Mouse (Mus musculus): ENCODE measurements at regions not wholly inside any gene's neighbourhood (a gene's known extent, or its start where the extent isn't known, plus 50 kb on each side); places are given as distances from the start of the nearest gene placed in this dataset.

DNA sequence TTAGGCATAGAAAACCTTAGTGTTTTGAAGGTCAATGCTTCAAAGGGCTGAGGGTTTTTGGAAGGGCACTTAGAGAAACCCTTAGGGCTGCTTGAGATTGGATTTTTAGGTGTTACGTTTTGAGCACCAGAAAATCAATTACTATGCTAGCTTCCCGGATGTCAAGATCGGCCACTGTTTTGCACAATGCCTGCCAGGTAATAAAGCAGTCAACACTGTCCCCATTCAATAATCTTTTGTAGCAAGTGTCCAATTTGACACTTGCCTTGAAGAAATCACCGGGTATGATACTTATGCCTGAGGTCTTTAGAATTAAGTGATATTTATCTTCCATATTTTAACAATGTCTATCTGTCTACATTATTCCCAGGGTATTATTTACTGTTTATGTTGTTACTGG lies 403.0 kb upstream of the Sel1l start:
- Histone ChIP-seq H3K36me3 (replicated peaks) (no peaks in the 10 kb centered on the region), H3K27ac (replicated peaks) (no peak overlapping the region)
- WGBS = 65% methylated on average over 4 of the region's 4 CpGs

DNA sequence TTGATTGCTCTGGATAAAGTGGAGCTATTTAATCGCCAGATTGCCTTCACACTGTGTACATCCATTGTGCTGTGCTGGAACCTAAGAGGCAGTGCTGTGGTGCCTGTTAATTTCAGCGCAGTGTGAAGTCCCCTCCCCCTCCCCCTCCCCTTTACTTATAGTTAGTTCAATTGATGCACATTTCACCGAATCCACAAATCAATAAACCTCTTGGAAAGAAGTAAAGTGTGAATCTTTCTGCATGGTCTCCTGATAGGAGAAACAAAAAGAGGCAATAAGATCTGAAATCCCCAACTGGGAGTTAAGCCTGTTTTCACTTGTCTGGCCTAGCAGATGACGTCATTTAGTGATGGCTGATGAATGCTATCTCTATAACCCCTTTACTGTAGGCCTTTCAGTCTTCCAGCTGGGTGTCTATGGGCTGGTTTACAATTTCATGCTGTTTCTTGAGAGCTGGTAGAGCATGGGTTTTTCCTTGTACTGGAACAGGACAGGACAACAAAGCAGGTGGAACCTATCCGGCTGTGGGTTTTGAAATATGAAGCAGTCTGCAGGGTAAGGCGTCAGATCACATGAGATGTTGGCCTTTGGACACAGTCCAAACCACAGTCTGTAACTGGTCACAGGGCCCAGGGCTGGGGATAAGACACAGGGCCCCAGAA lies 398.0 kb upstream of the Sel1l start:
- Histone ChIP-seq H3K4me3 (no peak overlapping the region), H3K27me3 (replicated peaks; ENCODE audit: low read depth, poor library complexity, severe bottlenecking) (no peaks in the 10 kb centered on the region), H3K4me1 (0 out of 2 replicates have a peak, but pooled peaks cover 3% of the 10 kb centered on the region), H3K27ac (replicated peaks) (no peak overlapping the region), H3K9me3 (no peaks in the 10 kb centered on the region), H3K36me3 (replicated peaks) (no peaks in the 10 kb centered on the region)
- WGBS = 46% methylated on average over 6 of the region's 6 CpGs
- DNase-seq (ENCODE audit: low spot score) = no peak

More for the DNA sequence above, 403.0 kb upstream of the Sel1l start:
- Histone ChIP-seq H3K4me1 (0 out of 2 replicates have a peak, but pooled peaks cover 2% of the 10 kb centered on the region), H3K9me3 (no peaks in the 10 kb centered on the region), H3K27me3 (replicated peaks; ENCODE audit: low read depth, poor library complexity, severe bottlenecking) (no peaks in the 10 kb centered on the region), H3K4me3 (no peak overlapping the region)
- DNase-seq (ENCODE audit: low spot score) = no peak

DNA sequence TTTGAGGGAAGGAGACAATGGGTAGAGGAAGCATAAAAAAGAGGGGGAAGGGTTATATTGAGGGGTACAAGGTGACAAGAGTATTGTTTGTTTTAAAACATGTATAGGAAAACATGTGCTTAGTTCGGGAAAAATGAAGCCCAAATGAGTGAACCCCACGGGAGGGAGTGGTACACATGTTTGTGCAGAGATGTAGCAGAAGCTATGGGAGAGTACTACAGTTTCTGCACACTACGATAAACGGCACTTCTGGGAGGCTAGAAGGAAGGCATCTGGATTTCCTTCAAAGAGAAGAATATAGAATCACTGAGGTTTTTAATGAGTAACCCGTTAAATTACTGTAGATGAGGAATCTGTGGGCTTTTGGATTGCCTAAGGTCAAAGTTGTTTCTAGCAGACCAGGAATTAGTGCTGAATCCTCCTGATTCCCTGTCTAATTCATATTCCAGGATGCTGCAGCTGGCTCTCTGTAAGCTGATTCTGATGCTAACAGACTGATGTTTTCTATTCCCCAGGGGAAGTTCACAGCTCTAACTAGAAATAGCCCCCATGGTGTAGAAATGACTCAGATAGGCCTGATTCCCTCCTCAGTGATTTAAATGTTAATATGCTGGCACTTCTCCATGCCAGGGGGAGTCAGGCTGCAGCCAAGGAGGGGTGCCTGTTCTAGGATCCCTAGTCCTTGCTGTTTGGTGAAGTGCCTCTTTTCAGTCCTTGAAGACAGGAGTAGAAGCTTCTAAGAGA lies 391.2 kb upstream of the Sel1l start:
- Histone ChIP-seq H3K4me3 (no peak overlapping the region), H3K9me3 (no peaks in the 10 kb centered on the region), H3K27me3 (replicated peaks; ENCODE audit: low read depth, poor library complexity, severe bottlenecking) (no peaks in the 10 kb centered on the region), H3K27ac (replicated peaks) (no peak overlapping the region), H3K36me3 (replicated peaks) (no peaks in the 10 kb centered on the region), H3K4me1 (no peaks in the 10 kb centered on the region)
- no peak for DNase-seq (ENCODE audit: low spot score)
- WGBS = 84% methylated on average over 5 of the region's 5 CpGs

DNA sequence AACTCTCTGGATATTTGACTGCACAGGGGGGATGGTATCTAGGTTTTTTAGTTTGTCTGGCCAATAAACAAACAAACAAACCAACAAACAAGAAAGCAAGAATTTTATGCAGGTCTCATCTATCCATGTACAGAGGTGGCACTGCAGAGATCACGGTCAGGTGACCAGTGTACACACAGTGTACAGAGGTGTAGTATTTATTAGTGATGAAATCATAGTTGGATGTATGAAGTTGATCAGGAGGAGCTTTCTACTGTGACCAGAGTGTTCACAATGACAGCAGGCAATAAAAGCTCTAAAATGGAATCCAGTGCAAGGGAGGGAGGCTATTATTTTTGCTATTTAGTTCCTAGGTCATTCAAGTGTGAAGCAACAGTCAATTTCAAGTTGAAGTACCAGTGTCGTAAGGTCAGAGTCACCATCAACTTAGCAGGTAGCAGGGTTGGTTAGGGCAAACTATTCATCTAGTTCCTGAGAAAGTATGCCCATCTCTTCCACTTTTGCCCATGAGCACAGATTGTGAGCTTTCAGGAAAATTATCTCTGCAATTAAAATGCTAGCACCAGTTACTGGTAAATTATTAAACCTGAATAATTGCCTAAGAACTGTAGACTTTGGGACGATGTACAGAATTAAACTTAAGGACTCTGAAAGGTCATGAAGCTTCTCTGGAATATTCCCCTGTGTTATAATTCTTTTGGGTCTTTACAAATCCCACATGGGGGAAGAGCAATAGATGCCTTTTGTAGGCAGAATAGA lies 384.9 kb upstream of the Sel1l start:
- Histone ChIP-seq H3K27ac (replicated peaks) (no peak overlapping the region), H3K4me3 (no peak overlapping the region), H3K4me1 (no peaks in the 10 kb centered on the region), H3K27me3 (replicated peaks; ENCODE audit: low read depth, poor library complexity, severe bottlenecking) (no peaks in the 10 kb centered on the region), H3K9me3 (no peaks in the 10 kb centered on the region), H3K36me3 (replicated peaks) (no peaks in the 10 kb centered on the region)
- 89% methylated on average over 3 of the region's 3 CpGs for WGBS
- DNase-seq (ENCODE audit: low spot score) = no peak

DNA sequence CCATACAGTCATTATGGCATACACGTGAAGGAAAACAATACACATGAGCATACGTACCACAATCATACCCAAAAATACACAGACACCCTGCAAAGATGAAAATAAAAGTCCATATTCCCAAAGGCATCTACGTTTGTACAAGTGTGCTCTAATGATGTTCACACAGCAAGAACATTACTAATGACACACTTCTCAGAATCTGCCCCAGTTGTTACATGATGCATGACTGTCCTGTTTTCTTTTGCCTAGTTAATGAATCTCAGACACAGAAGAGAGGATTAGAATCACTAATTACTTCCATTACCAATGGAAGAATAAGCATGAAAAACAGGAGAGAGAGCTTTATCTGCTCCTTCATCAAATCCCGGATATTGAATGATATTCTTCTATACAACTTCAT lies 379.6 kb upstream of the Sel1l start:
- WGBS = 84% methylated on average over 4 of the region's 4 CpGs
- Histone ChIP-seq H3K9me3 (no peaks in the 10 kb centered on the region), H3K4me3 (no peak overlapping the region)

DNA sequence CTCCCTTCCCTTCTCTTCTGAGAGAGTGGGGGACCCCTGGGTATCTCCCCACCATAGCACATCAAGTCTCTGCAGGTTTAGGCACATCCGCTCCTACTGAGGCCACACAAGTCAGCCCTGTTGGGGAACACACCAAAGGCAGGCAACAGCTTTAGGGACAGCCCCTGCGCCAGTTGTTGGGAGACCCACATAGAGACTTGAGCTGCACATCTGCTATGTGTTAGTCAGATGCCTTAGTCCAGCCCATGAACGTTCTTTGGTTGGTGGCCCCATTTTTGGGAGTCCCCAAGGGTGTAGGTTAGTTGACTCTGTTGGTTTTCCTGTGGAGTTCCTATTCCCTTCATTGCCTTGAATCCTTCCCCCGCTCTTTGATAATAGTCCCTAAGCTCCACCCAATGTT lies 354.4 kb upstream of the Sel1l start:
- Histone ChIP-seq H3K9me3 (peaks cover 4% of the 10 kb centered on the region; the same call in 1 of the 2 replicates), H3K36me3 (replicated peaks) (no peaks in the 10 kb centered on the region), H3K27ac (replicated peaks) (no peak overlapping the region), H3K27me3 (replicated peaks; ENCODE audit: low read depth, poor library complexity, severe bottlenecking) (no peaks in the 10 kb centered on the region), H3K4me3 (no peak overlapping the region), H3K4me1 (no peaks in the 10 kb centered on the region)
- no peak for DNase-seq (ENCODE audit: low spot score)
- WGBS = 86% methylated on average over 4 of the region's 4 CpGs

More for the DNA sequence above, 379.6 kb upstream of the Sel1l start:
- Histone ChIP-seq H3K4me1 (no peaks in the 10 kb centered on the region), H3K36me3 (replicated peaks) (no peaks in the 10 kb centered on the region), H3K27ac (replicated peaks) (no peak overlapping the region), H3K27me3 (replicated peaks; ENCODE audit: low read depth, poor library complexity, severe bottlenecking) (no peaks in the 10 kb centered on the region)
- DNase-seq (ENCODE audit: low spot score) = no peak

DNA sequence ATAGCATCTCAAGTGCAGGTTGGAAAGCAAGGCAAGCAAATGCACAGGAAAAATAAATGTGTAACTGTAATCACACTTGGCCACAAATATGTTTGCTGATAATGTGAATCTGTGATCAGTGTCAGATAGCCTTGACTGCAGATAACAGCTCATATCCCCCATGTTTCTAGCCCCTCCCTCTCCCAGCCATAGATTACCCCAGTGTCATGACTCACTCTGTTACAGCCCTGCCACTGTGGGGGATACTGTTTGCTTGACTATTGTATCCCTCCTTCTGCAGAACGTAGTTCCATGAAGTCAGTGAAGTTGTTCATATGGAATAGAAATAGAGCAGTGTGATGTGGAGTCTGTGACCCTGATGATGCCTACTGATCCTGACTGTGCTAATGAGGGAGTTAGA lies 351.6 kb upstream of the Sel1l start:
- 74% methylated on average over 1 of the region's 1 CpGs for WGBS
- H3K27me3 ChIP-seq (replicated peaks; ENCODE audit: low read depth, poor library complexity, severe bottlenecking) = no peaks in the 10 kb centered on the region
- H3K9me3 ChIP-seq = peaks cover 4% of the 10 kb centered on the region; the same call in 1 of the 2 replicates
- H3K36me3 ChIP-seq (replicated peaks) = no peaks in the 10 kb centered on the region
- no peak overlapping the region for H3K27ac ChIP-seq (replicated peaks)
- no peak overlapping the region for H3K4me3 ChIP-seq
- no peak for DNase-seq (ENCODE audit: low spot score)
- H3K4me1 ChIP-seq = no peaks in the 10 kb centered on the region

DNA sequence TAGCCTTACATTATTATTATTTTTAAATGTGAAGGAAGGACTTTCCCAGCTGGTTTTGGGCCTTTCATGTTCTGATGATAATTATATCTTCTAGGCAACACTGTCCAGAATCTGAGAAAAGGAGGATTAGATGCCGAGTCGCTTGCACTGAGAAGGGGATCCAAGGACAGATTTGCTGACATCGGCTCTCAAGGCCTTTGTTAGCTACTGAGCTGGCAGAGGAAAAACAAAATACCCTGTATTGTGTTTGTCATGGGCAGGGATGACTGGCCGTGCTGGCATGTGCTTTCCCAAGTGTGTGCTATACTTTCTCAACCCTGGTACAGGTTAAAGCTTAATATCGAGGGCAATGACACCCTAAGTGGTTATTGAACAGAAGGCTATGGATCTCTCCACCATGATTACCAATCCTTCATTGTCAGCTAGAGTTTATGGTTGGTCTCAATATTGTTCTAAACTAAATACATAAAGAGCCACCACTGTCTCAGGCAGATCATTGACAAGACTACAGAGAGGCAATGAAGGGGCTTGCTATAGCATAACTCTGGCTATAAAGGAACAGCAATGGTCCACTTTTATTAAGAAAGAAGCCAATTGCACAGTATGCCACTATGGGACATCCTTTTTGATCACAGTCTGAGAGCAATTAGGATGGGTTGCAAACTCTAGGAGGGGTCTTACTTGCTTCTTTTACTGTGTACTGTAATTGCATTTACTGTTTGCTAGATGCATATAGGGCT lies 350.0 kb upstream of the Sel1l start:
- no peak for DNase-seq (ENCODE audit: low spot score)
- Histone ChIP-seq H3K4me1 (no peaks in the 10 kb centered on the region), H3K27ac (replicated peaks) (no peak overlapping the region), H3K36me3 (replicated peaks) (no peaks in the 10 kb centered on the region), H3K4me3 (no peak overlapping the region), H3K27me3 (replicated peaks; ENCODE audit: low read depth, poor library complexity, severe bottlenecking) (no peaks in the 10 kb centered on the region), H3K9me3 (no peaks in the 10 kb centered on the region)
- 84% methylated on average over 5 of the region's 5 CpGs for WGBS

DNA sequence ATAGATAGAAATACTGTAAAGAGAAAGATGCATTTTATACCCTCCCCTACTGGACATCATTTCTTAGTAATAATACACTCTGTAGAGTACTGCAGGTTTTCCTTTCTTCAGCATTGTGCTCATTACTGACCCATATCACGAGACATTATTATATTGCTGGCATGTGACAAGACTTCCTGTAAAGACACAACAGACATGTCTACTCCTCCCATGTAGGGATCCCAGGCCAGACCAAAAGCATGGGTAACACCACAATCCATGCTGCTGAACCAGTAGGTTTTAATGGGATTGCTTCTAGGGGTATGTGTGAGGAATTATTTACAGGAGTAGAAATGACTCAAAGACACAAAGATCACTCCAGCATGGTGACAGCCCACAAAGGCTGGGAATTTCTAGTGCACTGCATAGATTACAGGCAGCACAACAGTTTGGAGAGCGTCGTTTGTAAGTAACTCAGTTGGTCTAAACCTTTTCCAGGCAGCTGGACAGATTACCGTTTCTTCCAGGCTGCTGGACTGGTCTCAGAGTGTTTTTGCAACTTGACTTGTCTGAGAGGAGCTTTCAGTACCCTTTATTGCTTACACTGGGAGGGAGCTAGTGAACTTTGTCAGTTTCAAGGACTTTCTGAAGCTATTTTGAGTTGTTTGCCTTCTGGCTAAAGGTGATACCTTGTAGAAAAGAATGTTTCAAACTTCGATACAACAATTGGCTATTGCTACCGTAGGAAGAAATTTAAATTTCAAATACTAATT lies 345.2 kb upstream of the Sel1l start:
- 86% methylated on average over 6 of the region's 6 CpGs for WGBS
- H3K27me3 ChIP-seq (replicated peaks; ENCODE audit: low read depth, poor library complexity, severe bottlenecking) = no peaks in the 10 kb centered on the region

DNA sequence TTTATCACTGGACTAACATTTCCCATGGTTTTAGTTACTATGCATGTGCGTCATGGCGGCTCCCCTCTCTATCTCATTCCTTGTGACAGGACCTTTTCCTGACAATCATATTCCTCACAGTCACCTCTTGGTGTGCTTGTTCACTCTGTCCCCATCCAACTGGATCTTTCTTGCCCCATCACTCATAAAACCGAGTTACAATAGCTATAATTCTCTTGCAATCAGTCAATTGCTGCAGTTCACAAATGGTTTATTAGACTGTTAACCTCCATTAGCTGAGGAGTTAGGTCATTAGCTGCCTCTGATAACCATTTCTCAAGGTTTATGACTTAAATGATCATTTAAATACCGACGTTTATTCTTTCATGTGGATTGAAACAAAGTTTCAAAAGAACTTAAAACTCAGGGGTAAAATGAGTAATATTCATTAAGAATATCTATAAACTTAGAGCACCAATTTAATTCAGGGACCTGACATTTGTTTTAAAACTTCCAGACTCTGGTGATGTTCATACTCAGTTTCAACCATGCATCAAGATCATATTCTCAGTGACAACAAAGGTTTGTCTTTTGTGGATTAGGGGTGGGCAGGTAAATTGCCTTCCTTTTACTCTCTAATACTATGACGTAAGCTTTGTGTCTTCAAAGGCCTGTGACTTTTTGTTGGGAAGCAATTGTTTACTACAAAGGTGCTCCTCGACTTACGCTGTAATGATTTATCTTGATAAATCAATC lies 344.4 kb upstream of the Sel1l start:
- no peaks in the 10 kb centered on the region for H3K36me3 ChIP-seq (replicated peaks)
- no peaks in the 10 kb centered on the region for H3K9me3 ChIP-seq
- no peaks in the 10 kb centered on the region for H3K27me3 ChIP-seq (replicated peaks; ENCODE audit: low read depth, poor library complexity, severe bottlenecking)
- DNase-seq (ENCODE audit: low spot score) = no peak
- 89% methylated on average over 8 of the region's 8 CpGs for WGBS
- H3K4me3 ChIP-seq = no peak overlapping the region
- H3K27ac ChIP-seq (replicated peaks) = no peak overlapping the region
- H3K4me1 ChIP-seq = no peaks in the 10 kb centered on the region

More for the DNA sequence above, 345.2 kb upstream of the Sel1l start:
- no peaks in the 10 kb centered on the region for H3K36me3 ChIP-seq (replicated peaks)
- H3K27ac ChIP-seq (replicated peaks) = no peak overlapping the region
- H3K4me3 ChIP-seq = no peak overlapping the region
- no peaks in the 10 kb centered on the region for H3K9me3 ChIP-seq
- DNase-seq (ENCODE audit: low spot score) = no peak
- H3K4me1 ChIP-seq = no peaks in the 10 kb centered on the region

DNA sequence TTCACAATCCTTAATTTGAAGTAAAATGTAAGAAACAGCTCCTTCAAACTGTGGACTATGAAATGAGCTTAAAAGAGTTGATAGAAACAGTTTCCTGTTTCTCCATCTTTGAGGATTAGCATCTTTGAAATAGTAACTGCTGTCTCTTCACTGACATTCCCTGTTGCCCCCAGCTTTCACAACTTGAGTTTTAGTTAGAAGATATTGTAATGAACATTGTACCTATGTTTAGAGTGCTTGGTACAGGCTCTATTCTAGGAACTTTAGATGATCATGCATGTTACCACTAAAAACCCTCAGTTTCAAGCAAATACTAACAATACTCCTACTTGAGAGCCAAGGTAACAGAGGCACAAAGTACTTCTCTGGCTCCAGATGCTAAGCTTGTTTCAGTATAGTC lies 340.1 kb upstream of the Sel1l start:
- DNase-seq (ENCODE audit: low spot score) = no peak
- H3K27me3 ChIP-seq (replicated peaks; ENCODE audit: low read depth, poor library complexity, severe bottlenecking) = no peaks in the 10 kb centered on the region
- no peaks in the 10 kb centered on the region for H3K36me3 ChIP-seq (replicated peaks)
- no peak overlapping the region for H3K4me3 ChIP-seq
- peaks cover 2% of the 10 kb centered on the region; the same call in 1 of the 2 replicates for H3K4me1 ChIP-seq
- H3K9me3 ChIP-seq = no peaks in the 10 kb centered on the region
- H3K27ac ChIP-seq (replicated peaks) = no peak overlapping the region

All from embryonic facial prominence, embryonic 10.5 days (tissue).